Mouse (Mus musculus) kidney, embryonic 14.5 days (tissue): Measurements from ENCODE around the gene Nck1. TPM values are rescaled to one million over a fixed set of nuclear protein-coding genes. Genes with fewer than 3 reads are reported as not detected.
A peak's percentile ranks its signal among the peaks of the same experiment; 100 is the strongest.

Experiments
- ATAC-seq: fragments of 200-750 bp; cut with Nextera tagmentation; 2 replicates; pipeline ENCODE4 v1.8.0; 2017; ENCODE audit warnings: moderate number of reproducible peaks, mild to moderate bottlenecking, moderate TSS enrichment, moderate library complexity; ENCODE audit not compliant: low FRiP score, low TSS enrichment
- H3K27ac ChIP-seq: fragments of 300-500 bp; sonication (generic); 2 replicates; pipeline ENCODE4 v1.5.1; 2014; ENCODE audit warnings: low read depth, mild to moderate bottlenecking, low read length, moderate library complexity, mixed read lengths
- H3K27me3 ChIP-seq: fragments of 300-500 bp; sonication (generic); 2 replicates; pipeline ENCODE4 v1.6.1; 2014; ENCODE audit warnings: mild to moderate bottlenecking, low read length; ENCODE audit not compliant: control insufficient read depth, insufficient read depth
- H3K36me3 ChIP-seq: fragments of 300-500 bp; sonication (generic); 2 replicates; pipeline ENCODE4 v1.6.1; 2014; ENCODE audit warnings: low read length, mixed read lengths; ENCODE audit not compliant: control insufficient read depth, insufficient read depth
- H3K4me1 ChIP-seq: fragments of 300-500 bp; sonication (generic); 2 replicates; pipeline ENCODE4 v1.6.1; 2014; ENCODE audit warnings: low read length, mixed read lengths; ENCODE audit not compliant: control insufficient read depth, insufficient read depth
- H3K4me2 ChIP-seq: fragments of 300-500 bp; sonication (generic); replicated peaks from 2 replicates; pipeline ENCODE4 v1.6.1; 2014; ENCODE audit warnings: low read depth, mild to moderate bottlenecking, low read length
- H3K4me3 ChIP-seq: fragments of 300-500 bp; sonication (generic); 2 replicates; pipeline ENCODE4 v1.5.1; 2014; ENCODE audit warnings: mild to moderate bottlenecking, low read length
- H3K9ac ChIP-seq: fragments of 300-500 bp; sonication (generic); 2 replicates; pipeline ENCODE4 v1.6.1; 2014; ENCODE audit warnings: low read depth, mild to moderate bottlenecking, low read length, moderate library complexity
- H3K9me3 ChIP-seq: fragments of 300-500 bp; sonication (generic); 2 replicates; pipeline ENCODE4 v1.6.1; 2016; ENCODE audit warnings: low read length; ENCODE audit not compliant: control insufficient read depth
- WGBS: fragments of 180-500 bp; shearing (Covaris S2); extraction: QIAGEN DNeasy Blood & Tissue Kit; methylation state at CpG from one replicate; pipeline ENCODE4 v1.1.7; 2014; 5-methylcytosine and 5-hydroxymethylcytosine counted together
- polyA plus RNA-seq: library from polyadenylated mRNA; unstranded; fragments of >200 nt; fragmentation: Nextera tagmentation; extraction: Ambion mirVana; gene quantifications from 2 replicates; pipeline ENCODE4 v1.2.1, GENCODE M21; 2014

Nck1 gene
- polyA plus RNA-seq, 1 experiment from 2014 or later: 82.9 TPM

GRCm38 (mm10) chr9:100457971-100458681, 87.8 kb downstream of the Nck1 start:
- Histone ChIP-seq H3K9ac (no peak overlapping the region), H3K9me3 (no peaks in the 10 kb centered on the region), H3K4me3 (no peak overlapping the region), H3K27ac (no peak overlapping the region), H3K4me2 (no peak overlapping the region), H3K4me1 (no peaks in the 10 kb centered on the region), H3K27me3 (no peaks in the 10 kb centered on the region), H3K36me3 (no peaks in the 10 kb centered on the region)
- WGBS: 65% methylated on average over 17 of the region's 17 CpGs
- no peak for ATAC-seq

GRCm38 (mm10) chr9:100454664-100454993, 91.3 kb downstream of the Nck1 start:
- WGBS: 18% methylated on average over 9 of the region's 9 CpGs
- Histone ChIP-seq H3K4me2 (peak overlapping the region; percentile 65), H3K9ac (peak overlapping the region; percentile 42; the same call in 1 of the 2 replicates), H3K27ac (no peak overlapping the region), H3K9me3 (no peaks in the 10 kb centered on the region), H3K36me3 (no peaks in the 10 kb centered on the region), H3K4me3 (peak overlapping the region; percentile 36), H3K4me1 (0 out of 2 replicates have a peak, but pooled peaks cover 4% of the 10 kb centered on the region), H3K27me3 (no peaks in the 10 kb centered on the region)
- ATAC-seq: no peak

GRCm38 (mm10) chr9:100453944-100454663, 91.8 kb downstream of the Nck1 start:
- no peaks in the 10 kb centered on the region for H3K27me3 ChIP-seq
- no peak overlapping the region for H3K27ac ChIP-seq
- peak overlapping the region; percentile 65 for H3K4me2 ChIP-seq
- 0 out of 2 replicates have a peak, but pooled peaks cover 4% of the 10 kb centered on the region for H3K4me1 ChIP-seq
- ATAC-seq: peak; percentile 37
- H3K9ac ChIP-seq: peak overlapping the region; percentile 42; the same call in 1 of the 2 replicates
- WGBS: 7% methylated on average over 25 of the region's 25 CpGs
- peak overlapping the region; percentile 36 for H3K4me3 ChIP-seq
- no peaks in the 10 kb centered on the region for H3K9me3 ChIP-seq
- H3K36me3 ChIP-seq: no peaks in the 10 kb centered on the region

GRCm38 (mm10) chr9:100452432-100452831, 93.5 kb downstream of the Nck1 start:
- H3K4me2 ChIP-seq: no peak overlapping the region
- H3K27me3 ChIP-seq: no peaks in the 10 kb centered on the region
- no peaks in the 10 kb centered on the region for H3K9me3 ChIP-seq
- H3K27ac ChIP-seq: no peak overlapping the region
- ATAC-seq: peak; percentile 70
- H3K4me1 ChIP-seq: 0 out of 2 replicates have a peak, but pooled peaks cover 4% of the 10 kb centered on the region
- H3K4me3 ChIP-seq: no peak overlapping the region
- H3K9ac ChIP-seq: no peak overlapping the region
- WGBS: 14% methylated on average over 6 of the region's 6 CpGs
- H3K36me3 ChIP-seq: no peaks in the 10 kb centered on the region

- Histone ChIP-seq H3K36me3 (no peaks in the 10 kb centered on the region), H3K27me3 (no peaks in the 10 kb centered on the region), H3K4me2 (peak overlapping the region; percentile 77), H3K4me1 (no peaks in the 10 kb centered on the region), H3K27ac (peak overlapping the region; percentile 31; the same call in 1 of the 2 replicates), H3K4me3 (peak overlapping the region; percentile 45), H3K9me3 (no peaks in the 10 kb centered on the region), H3K9ac (peak overlapping the region; percentile 51)
- WGBS: under 1% methylated on average over 32 of the region's 32 CpGs
- ATAC-seq: peak; percentile 90
These were observed 99.8 kb downstream of the Nck1 start for GRCm38 (mm10) chr9:100446059-100446686.

Other genes starting within 250 kb of the Nck1 start
- 0.79 and 1.8 TPM in 2 replicates for gene Il20rb, start 59.3 kb downstream of the Nck1 start, polyA plus RNA-seq
- gene Slc35g2, start 25.0 kb upstream of the Nck1 start, polyA plus RNA-seq: 5.2 and 5.6 TPM in 2 replicates
- 38.0 and 69.9 TPM in 2 replicates for gene Stag1, start 51.7 kb upstream of the Nck1 start, polyA plus RNA-seq